ENCODE assay signal across 15 mouse cellular contexts in the genomic region with DNA sequence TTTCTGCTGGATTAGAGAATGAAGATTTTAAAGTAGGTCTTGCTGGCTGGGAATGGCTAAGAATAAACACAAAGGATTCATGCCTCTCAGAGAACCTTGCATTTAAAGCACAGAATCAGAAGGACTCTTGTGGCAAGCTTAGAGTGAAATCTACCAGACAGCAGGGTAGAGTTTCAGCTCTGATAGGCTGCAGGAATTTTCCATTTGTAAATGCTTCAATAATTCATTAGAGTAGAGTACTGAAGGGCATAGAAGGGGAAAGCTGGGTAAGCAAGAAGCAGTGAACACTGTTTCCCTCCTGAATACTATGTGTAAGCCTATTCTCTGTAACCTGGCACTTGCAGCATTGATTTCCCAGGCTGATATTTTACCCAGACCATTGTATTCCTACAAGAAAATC. TPM values are rescaled to one million over a fixed set of nuclear protein-coding genes. Genes with fewer than 3 reads are reported as not detected.
DNase-seq lines count a peak whose midpoint lies in the region; TF ChIP-seq lines count a peak whose summit lies in the region.
"Had no signal": no experiment of that assay in that cellular context is flagged by ENCODE, and none has a peak within 500 bp of the region (broad histone marks: within the 10 kb centered on the region; RNA-seq: fewer than 3 reads in every experiment).

No protein-coding gene starts in this region.

- DNase-seq in kidney, adult 11 months = peak; percentile 21
- DNase-seq in kidney, adult 18-20 months = no peak
- DNase-seq in kidney, postnatal 14 days = peak; percentile 23
- DNase-seq in kidney, postnatal 10 days = no peak
- peak; percentile 67 for DNase-seq in Muller cell, postnatal 12 days (ENCODE audit: inconsistent ontology term)
- peak; percentile 52 for DNase-seq in brain, embryonic 14.5 days (ENCODE audit: low read depth)
- DNase-seq: adrenal gland, adult 2 months; adrenal gland, postnatal 25 days; cerebellum, adult 11 months; cerebellum, adult 8-10 months; cerebellum, postnatal 25 days; forebrain, postnatal 0 days; gastrocnemius, postnatal 14 days; heart, adult 2 months; heart, postnatal 36 days had no signal

- TF ChIP-seq CTCF in brain, embryonic 14.5 days (IDR thresholded peaks at IDR 0.05; ENCODE audit: borderline replicate concordance, extremely low read depth, insufficient read depth, insufficient read length) = no peak

- TF ChIP-seq POLR2A in brain, embryonic 14.5 days (IDR thresholded peaks at IDR 0.05; ENCODE audit: borderline replicate concordance, extremely low read depth, insufficient read depth, insufficient read length, poor library complexity, severe bottlenecking) = no peak

RNA-seq across cellular contexts. Expression of a gene that starts 2.8 kb away (rescaled TPM):
- 22.5 and 29.6 TPM in 2 replicates for polyA plus RNA-seq in brain, embryonic 14.5 days (2012; rRNA removed)

RNA-seq across cellular contexts. Expression of a gene that starts 10.4 kb away (rescaled TPM):
- 3.3 and 4.3 TPM in 2 replicates for polyA plus RNA-seq in brain, embryonic 14.5 days (2012; rRNA removed)

Comparison
In these comparisons a context has a peak if more than half of its experiments do, and no peak if none do; other contexts are left out.
1. DNase-seq: peak in kidney, adult 11 months (single experiment), kidney, postnatal 14 days (single experiment), Muller cell, postnatal 12 days (single experiment) and brain, embryonic 14.5 days (single experiment); none in kidney, adult 18-20 months (single experiment) and kidney, postnatal 10 days (single experiment).